Mouse (Mus musculus) CD8-positive naive resting alpha-beta T cell, adult 57 days (primary cell): ENCODE results near the gene D730048I06Rik. TPM values are rescaled to one million over a fixed set of nuclear protein-coding genes. Genes with fewer than 3 reads are reported as not detected.

Source experiments
- total RNA-seq: library from RNA; stranded (reverse); gene quantifications from one replicate; pipeline ENCODE4 v1.2.4, GENCODE M21; 2023

D730048I06Rik gene
- total RNA-seq, result not detected

GRCm38 (mm10) chr9:35790001-35790400 is at the start of gene D730048I06Rik, which contains the start of gene Gm27235:
D730048I06Rik (minus strand) TSS chr9:35790112.
Gm27235 (minus strand) TSS chr9:35790101.

GRCm38 (mm10) chr9:35778009-35778408 is 11.9 kb downstream of the D730048I06Rik start, which contains the start of gene Gm17727:
Gm17727 (minus strand) TSS chr9:35778109.

GRCm38 (mm10) chr9:35740749-35741148 is 49.2 kb downstream of the D730048I06Rik start, which contains the start of gene Gm17677:
Gm17677 (plus strand) TSS chr9:35741049.

Other genes starting within 250 kb of the D730048I06Rik start
- gene Ddx25, start 231.6 kb downstream of the D730048I06Rik start, total RNA-seq, result 0.34 TPM
- 38.0 TPM for gene Pus3, start 231.5 kb downstream of the D730048I06Rik start, total RNA-seq
- 0.67 TPM for gene Pate2, start 219.8 kb downstream of the D730048I06Rik start, total RNA-seq
- gene Hyls1, start 219.7 kb downstream of the D730048I06Rik start, total RNA-seq, result 9.2 TPM
- gene Pate4, start 178.2 kb downstream of the D730048I06Rik start, total RNA-seq, result not detected
- not detected for gene Pate3, start 141.9 kb downstream of the D730048I06Rik start, total RNA-seq
- gene Pate1, start 102.7 kb downstream of the D730048I06Rik start, total RNA-seq, result not detected
- gene Gm17677, start 49.1 kb downstream of the D730048I06Rik start, total RNA-seq, result not detected
- gene Gm17727, start 12.0 kb downstream of the D730048I06Rik start, total RNA-seq, result not detected
- gene Gm27235, start within 50 bp of the D730048I06Rik start, total RNA-seq, result not detected
- not detected for gene 9230110F15Rik, start 54.0 kb upstream of the D730048I06Rik start, total RNA-seq
- not detected for gene 9230113P08Rik, start 118.3 kb upstream of the D730048I06Rik start, total RNA-seq